Mouse (Mus musculus) heart, embryonic 14.5 days (tissue): ENCODE data around the gene Scn5a. TPM values are rescaled to one million over a fixed set of nuclear protein-coding genes. Genes with fewer than 3 reads are reported as not detected.

ENCODE experiments used
- ATAC-seq: fragments of 200-750 bp; cut with Nextera tagmentation; 2 replicates; pipeline ENCODE4 v1.8.0; 2017; ENCODE audit warnings: low read depth, moderate TSS enrichment; ENCODE audit not compliant: insufficient number of reproducible peaks, insufficient read depth, low FRiP score
- H3K27ac ChIP-seq, 2 experiments: fragments of 200-500 bp in 1 of 2; fragments of 300-500 bp in 1 of 2; sonication (generic) in 1 of 2; replicated peaks in 1 of 2; 2 replicates each; pipeline ENCODE4 v1.5.1; 2012 to 2014; ENCODE audit warnings: low read depth in 2 of 2, low read length in 2 of 2, control low read depth in 1 of 2, mild to moderate bottlenecking in 1 of 2, mixed read lengths in 1 of 2; ENCODE audit not compliant: control insufficient read depth in 1 of 2, insufficient read depth in 1 of 2
- H3K27me3 ChIP-seq: fragments of 300-500 bp; sonication (generic); 2 replicates; pipeline ENCODE4 v1.6.1; 2014; ENCODE audit warnings: mild to moderate bottlenecking, low read length, control low read depth; ENCODE audit not compliant: control insufficient read depth, insufficient read depth
- H3K36me3 ChIP-seq: fragments of 300-500 bp; sonication (generic); 2 replicates; pipeline ENCODE4 v1.6.1; 2014; ENCODE audit warnings: mild to moderate bottlenecking, control low read depth, low read length, mixed read lengths; ENCODE audit not compliant: control insufficient read depth, insufficient read depth
- H3K4me1 ChIP-seq, 2 experiments: fragments of 200-500 bp in 1 of 2; fragments of 300-500 bp in 1 of 2; sonication (generic) in 1 of 2; 2 replicates each; pipeline ENCODE4 v1.6.1; 2012 to 2014; ENCODE audit warnings: low read length in 2 of 2, control low read depth in 1 of 2, mixed read lengths in 1 of 2; ENCODE audit not compliant: control insufficient read depth in 2 of 2, insufficient read depth in 2 of 2
- H3K4me2 ChIP-seq: fragments of 300-500 bp; sonication (generic); 2 replicates; pipeline ENCODE4 v1.6.1; 2014; ENCODE audit warnings: mild to moderate bottlenecking, low read length
- H3K4me3 ChIP-seq, 2 experiments: fragments of 200-500 bp in 1 of 2; fragments of 300-500 bp in 1 of 2; sonication (generic) in 1 of 2; 2 replicates each; pipeline ENCODE4 v1.5.1; 2012 to 2014; ENCODE audit warnings: low read length in 2 of 2, mild to moderate bottlenecking in 2 of 2, control low read depth in 1 of 2, low read depth in 1 of 2, moderate library complexity in 1 of 2; ENCODE audit not compliant: control insufficient read depth in 1 of 2, insufficient read depth in 1 of 2
- H3K9ac ChIP-seq: fragments of 300-500 bp; sonication (generic); 2 replicates; pipeline ENCODE4 v1.6.1; 2014; ENCODE audit warnings: mild to moderate bottlenecking, low read length
- H3K9me3 ChIP-seq: fragments of 300-500 bp; sonication (generic); 2 replicates; pipeline ENCODE4 v1.6.1; 2016; ENCODE audit warnings: low read length, control low read depth; ENCODE audit not compliant: control insufficient read depth
- WGBS: fragments of 180-500 bp; shearing (Covaris S2); extraction: QIAGEN DNeasy Blood & Tissue Kit; methylation state at CpG from one replicate; pipeline ENCODE4 v1.1.7; 2014; 5-methylcytosine and 5-hydroxymethylcytosine counted together
- polyA plus RNA-seq: library from polyadenylated mRNA; unstranded; fragments of >200 nt; fragmentation: Nextera tagmentation; extraction: Ambion mirVana; gene quantifications from 2 replicates; pipeline ENCODE4 v1.2.1, GENCODE M21; 2014

The Scn5a gene
- polyA plus RNA-seq, 1 experiment from 2014 or later = 10.0 TPM

DNA sequence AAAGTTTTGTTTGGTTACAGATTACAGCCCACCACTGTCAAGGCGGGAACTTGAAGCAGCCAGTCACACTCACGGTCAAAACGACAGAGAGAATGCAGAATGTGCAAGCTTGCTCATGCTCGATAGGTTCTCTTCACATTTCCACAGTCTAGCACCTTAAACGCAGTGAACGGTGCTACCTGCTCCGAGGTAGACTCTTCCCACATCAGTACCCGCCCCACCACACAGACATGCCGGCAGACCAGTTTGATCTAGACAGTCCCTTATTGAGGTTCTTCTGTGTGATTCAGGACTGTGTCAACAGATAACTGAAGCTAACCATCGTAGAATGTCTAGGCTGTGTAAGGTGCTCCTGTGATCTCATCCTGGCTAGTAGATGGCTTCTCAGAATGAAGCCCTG is 19.7 kb upstream of the Scn5a start:
- Histone ChIP-seq H3K27me3 (no peaks in the 10 kb centered on the region), H3K4me1 (no peaks in the 10 kb centered on the region), H3K4me2 (no peak overlapping the region), H3K36me3 (no peaks in the 10 kb centered on the region), H3K9me3 (no peaks in the 10 kb centered on the region), H3K9ac (no peak overlapping the region), H3K4me3 (no peak overlapping the region), H3K27ac (no peak overlapping the region)
- ATAC-seq = no peak
- 75% methylated on average over 10 of the region's 10 CpGs for WGBS

DNA sequence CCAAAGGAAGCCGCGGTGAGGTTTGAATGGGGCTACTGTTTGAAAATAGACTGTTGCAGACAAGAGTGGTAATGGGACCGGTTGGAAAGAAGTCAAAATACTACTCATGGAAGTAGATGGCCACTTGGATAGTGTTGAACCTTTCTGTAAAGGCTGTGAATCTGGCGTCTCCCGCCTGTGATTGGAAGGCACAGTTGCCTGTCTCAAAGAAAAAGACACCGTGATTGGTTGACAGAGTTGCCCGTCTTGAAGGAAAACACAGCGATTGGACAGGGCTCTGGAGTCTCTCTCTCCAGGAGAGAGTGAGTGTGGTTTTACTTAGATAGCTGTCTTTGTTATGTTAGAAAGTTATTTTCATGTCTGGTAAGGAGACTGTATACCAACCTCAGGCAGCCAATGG is 18.5 kb upstream of the Scn5a start:
- Histone ChIP-seq H3K9ac (no peak overlapping the region), H3K27me3 (no peaks in the 10 kb centered on the region), H3K27ac (no peak overlapping the region), H3K36me3 (no peaks in the 10 kb centered on the region), H3K4me2 (no peak overlapping the region), H3K9me3 (no peaks in the 10 kb centered on the region), H3K4me1 (no peaks in the 10 kb centered on the region), H3K4me3 (no peak overlapping the region)
- WGBS = 73% methylated on average over 8 of the region's 8 CpGs
- no peak for ATAC-seq

DNA sequence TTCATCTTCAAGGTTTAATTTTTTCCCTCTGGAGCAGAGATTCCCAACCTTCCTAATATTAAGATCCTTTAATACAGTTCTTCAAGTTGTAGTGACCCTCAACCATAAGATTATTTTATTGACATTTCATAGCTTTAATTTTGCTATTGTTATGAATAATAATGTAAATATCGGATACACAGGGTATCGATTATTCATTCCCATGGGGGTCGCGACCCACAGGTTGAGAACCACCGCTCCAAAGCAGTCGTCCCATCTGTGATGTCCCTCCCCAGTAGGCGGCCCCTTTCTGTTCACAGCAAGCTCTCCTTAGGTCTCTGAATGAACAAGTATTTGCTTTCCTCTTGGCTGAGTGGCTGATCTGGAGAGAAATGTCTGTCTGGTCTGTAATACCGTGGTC is 10.8 kb upstream of the Scn5a start:
- Histone ChIP-seq H3K36me3 (no peaks in the 10 kb centered on the region), H3K9ac (no peak overlapping the region), H3K4me1 (peaks cover 5 to 9% of the 10 kb centered on the region in 2 experiments; a peak in 2 of 4 replicates), H3K9me3 (no peaks in the 10 kb centered on the region), H3K27ac (no peak overlapping the region), H3K4me3 (no peak overlapping the region), H3K4me2 (no peak overlapping the region; the same call in 1 of the 2 replicates), H3K27me3 (peaks cover 23% of the 10 kb centered on the region; the same call in 1 of the 2 replicates)
- no peak for ATAC-seq
- 82% methylated on average over 8 of the region's 8 CpGs for WGBS

DNA sequence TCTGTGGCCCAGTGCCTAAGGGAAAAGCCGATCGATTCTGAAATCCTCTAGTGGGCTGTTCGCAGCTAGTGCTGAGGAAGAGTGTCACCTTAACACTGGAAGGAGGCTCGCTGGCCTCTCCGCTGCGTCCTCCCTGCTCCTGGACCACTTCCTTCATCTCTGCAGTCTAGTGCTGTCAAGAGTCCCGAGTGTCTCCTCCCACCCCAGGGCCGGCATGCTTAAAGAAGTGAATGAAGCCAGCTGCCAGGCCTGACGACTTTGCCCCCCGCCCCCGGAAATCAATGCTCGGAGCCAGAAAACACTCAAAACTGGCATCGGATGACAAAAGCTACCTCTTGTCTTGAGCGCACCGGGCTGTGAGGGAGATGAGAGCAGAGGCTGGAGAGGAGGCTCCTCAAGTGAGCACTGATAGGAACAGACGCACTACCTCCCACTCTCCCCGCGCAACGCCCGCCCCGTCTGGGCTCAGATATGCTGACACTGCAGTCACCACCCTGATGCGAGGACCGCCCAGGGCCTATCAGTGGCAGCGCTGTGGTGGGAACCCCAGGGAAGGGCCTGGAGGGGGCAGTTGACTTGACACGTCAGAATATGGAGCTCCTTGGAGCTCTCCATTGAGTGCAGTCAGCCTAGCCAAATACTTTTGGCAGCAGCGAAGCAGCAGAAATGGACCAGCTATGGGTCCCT is 10.1 kb upstream of the Scn5a start:
- H3K27me3 ChIP-seq = peaks cover 23% of the 10 kb centered on the region; the same call in 1 of the 2 replicates
- H3K36me3 ChIP-seq = no peaks in the 10 kb centered on the region
- H3K4me1 ChIP-seq = peaks cover 5 to 9% of the 10 kb centered on the region in 2 experiments; a peak in 2 of 4 replicates
- no peak for ATAC-seq
- no peak overlapping the region for H3K27ac ChIP-seq
- peak overlapping the region; percentile 58 for H3K4me2 ChIP-seq
- H3K9ac ChIP-seq = no peak overlapping the region
- no peaks in the 10 kb centered on the region for H3K9me3 ChIP-seq
- peak overlapping the region; percentile 11 to 13; a peak in 3 of 4 replicates for H3K4me3 ChIP-seq
- WGBS = 13% methylated on average over 26 of the region's 26 CpGs

DNA sequence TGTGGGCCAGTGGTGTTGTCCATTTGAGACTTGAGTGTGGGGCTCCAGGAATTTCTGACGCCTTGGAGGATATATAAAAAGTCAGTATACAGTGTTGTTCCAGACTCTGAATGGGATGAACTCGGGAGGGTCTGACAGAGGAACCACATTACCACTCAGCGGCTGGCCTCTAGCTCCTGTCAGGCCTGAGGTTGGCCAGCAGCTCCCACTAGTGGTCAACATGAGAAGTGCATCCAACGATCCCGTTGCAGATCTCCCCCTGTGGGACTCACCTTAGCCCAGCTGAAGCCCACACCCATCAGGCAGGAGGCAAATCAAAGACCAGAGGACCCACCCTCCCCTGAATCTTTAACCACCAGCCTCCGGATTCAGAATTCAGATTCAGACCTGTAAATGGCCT is 1.9 kb upstream of the Scn5a start:
- 2% methylated on average over 6 of the region's 6 CpGs for WGBS
- Histone ChIP-seq H3K4me3 (no peak overlapping the region), H3K27me3 (peaks cover 61% of the 10 kb centered on the region), H3K27ac (no peak overlapping the region), H3K9me3 (no peaks in the 10 kb centered on the region), H3K36me3 (no peaks in the 10 kb centered on the region), H3K9ac (no peak overlapping the region), H3K4me2 (no peak overlapping the region), H3K4me1 (peaks cover 15 to 26% of the 10 kb centered on the region in 2 experiments)
- 0 out of 2 replicates have a peak, but pooled peaks have one; percentile 23 for ATAC-seq

DNA sequence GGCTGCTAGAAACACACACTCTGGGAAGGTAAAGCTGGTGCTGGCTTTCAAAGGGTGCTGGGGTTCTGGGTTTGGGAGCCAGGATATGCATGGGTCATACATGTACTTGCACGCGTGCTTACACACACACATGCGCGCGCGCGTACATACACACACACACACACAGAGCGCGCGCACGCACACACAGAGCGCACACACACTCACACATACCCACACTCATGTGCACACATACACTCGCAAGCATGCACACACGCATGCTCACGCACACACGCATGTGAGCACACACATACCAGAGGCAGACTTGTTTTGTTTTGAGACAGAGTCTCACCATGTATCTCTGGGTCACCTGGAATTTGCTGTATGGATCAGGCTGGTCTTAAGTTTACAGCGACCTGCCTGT is 1.4 kb upstream of the Scn5a start:
- peaks cover 64% of the 10 kb centered on the region for H3K27me3 ChIP-seq
- 88% methylated on average over 17 of the region's 17 CpGs for WGBS

DNA sequence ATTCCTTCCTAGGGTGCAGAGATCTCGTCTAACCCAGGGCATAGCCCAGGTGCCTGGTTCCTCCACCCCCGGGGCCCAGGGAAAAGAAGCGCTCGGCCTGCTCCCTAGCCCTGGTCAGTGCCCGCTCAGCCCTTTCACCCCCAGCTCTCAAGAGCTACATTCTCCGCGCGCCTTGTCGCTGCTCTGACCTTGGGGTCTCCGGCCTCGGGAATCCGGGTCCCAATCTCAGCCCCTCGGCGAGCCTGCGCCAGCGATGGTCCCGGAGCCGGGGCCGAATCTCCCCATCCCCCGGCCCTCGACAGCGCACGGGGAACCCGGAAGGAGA is 543 bp downstream of the Scn5a start:
- Histone ChIP-seq H3K27ac (peak overlapping the region in 1 of 2 experiments; percentile 45; a peak in 2 of 4 replicates), H3K27me3 (peaks cover 73% of the 10 kb centered on the region), H3K4me3 (peak overlapping the region; percentile 66 to 72), H3K4me2 (peak overlapping the region; percentile 82), H3K36me3 (no peaks in the 10 kb centered on the region), H3K9me3 (no peaks in the 10 kb centered on the region), H3K9ac (peak overlapping the region; percentile 86), H3K4me1 (peaks cover 32 to 48% of the 10 kb centered on the region in 2 experiments)
- 0% methylated on average over 24 of the region's 24 CpGs for WGBS
- no peak for ATAC-seq

More for the DNA sequence above, 1.4 kb upstream of the Scn5a start:
- H3K36me3 ChIP-seq = no peaks in the 10 kb centered on the region
- H3K27ac ChIP-seq = no peak overlapping the region
- H3K4me3 ChIP-seq = no peak overlapping the region
- H3K4me2 ChIP-seq = no peak overlapping the region
- no peaks in the 10 kb centered on the region for H3K9me3 ChIP-seq
- no peak overlapping the region for H3K9ac ChIP-seq
- peaks cover 17 to 31% of the 10 kb centered on the region in 2 experiments for H3K4me1 ChIP-seq
- ATAC-seq = no peak

DNA sequence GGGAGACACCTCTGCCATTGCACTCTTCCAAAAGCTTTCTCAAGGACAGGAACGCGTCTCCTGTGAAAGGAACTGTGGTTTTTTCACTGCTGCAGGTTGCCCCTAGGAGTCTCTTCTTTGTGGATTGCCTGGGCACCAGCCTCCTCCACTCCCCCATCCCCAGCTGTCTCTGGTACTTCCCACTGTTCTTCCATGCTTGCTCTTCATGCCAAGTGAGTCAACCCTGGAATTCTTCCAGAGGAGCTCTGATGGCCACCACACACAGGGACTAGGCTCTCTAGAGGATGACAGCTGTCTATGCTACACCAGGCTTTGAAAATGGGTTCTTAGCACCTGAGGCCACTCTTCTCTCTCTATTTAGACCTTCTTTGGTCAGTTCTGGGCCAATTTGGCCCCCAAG is 1.8 kb downstream of the Scn5a start:
- Histone ChIP-seq H3K4me3 (0 out of 4 replicates have a peak overlapping the region, but pooled peaks of 1 of the 2 experiments have one; percentile 72), H3K4me2 (peak overlapping the region; percentile 82)
- WGBS = 87% methylated on average over 2 of the region's 2 CpGs

More for the DNA sequence above, 1.8 kb downstream of the Scn5a start:
- ATAC-seq = no peak
- Histone ChIP-seq H3K27me3 (peaks cover 78% of the 10 kb centered on the region), H3K9me3 (no peaks in the 10 kb centered on the region), H3K36me3 (no peaks in the 10 kb centered on the region), H3K4me1 (peaks cover 39 to 60% of the 10 kb centered on the region in 2 experiments), H3K27ac (no peak overlapping the region), H3K9ac (no peak overlapping the region; the same call in 1 of the 2 replicates)
